Mouse (Mus musculus) embryonic fibroblast, embryonic 13.5 days (primary cell): ENCODE measurements around the gene Gm10295. TPM values are rescaled to one million over a fixed set of nuclear protein-coding genes. Genes with fewer than 3 reads are reported as not detected.

Source experiments
- H3K27ac ChIP-seq: 2 replicates; pipeline ENCODE4 v1.5.1; 2012; ENCODE audit warnings: low read length, control low read depth, inconsistent platforms; ENCODE audit not compliant: insufficient read depth
- H3K4me1 ChIP-seq: 2 replicates; pipeline ENCODE4 v1.6.1; 2011; ENCODE audit warnings: low read length; ENCODE audit not compliant: control insufficient read depth, insufficient read depth
- H3K4me3 ChIP-seq: 2 replicates; pipeline ENCODE4 v1.5.1; 2011; ENCODE audit warnings: mild to moderate bottlenecking, control low read depth, low read length; ENCODE audit not compliant: insufficient read depth
- CTCF ChIP-seq: IDR thresholded peaks from 2 replicates; pipeline ENCODE4 v1.5.1; 2011; ENCODE audit warnings: mild to moderate bottlenecking, control low read depth, low read length, moderate library complexity, borderline replicate concordance; ENCODE audit not compliant: insufficient read depth
- POLR2A ChIP-seq: IDR thresholded peaks from 2 replicates; pipeline ENCODE4 v1.6.1; 2011; ENCODE audit warnings: low read depth, mild to moderate bottlenecking, control low read depth, low read length, moderate library complexity
- polyA plus RNA-seq: library from polyadenylated mRNA; stranded (reverse); fragments of >200 nt; gene quantifications from 2 replicates; pipeline ENCODE4 v1.2.4, GENCODE M21; 2011; ENCODE audit warnings: low read depth; ENCODE audit not compliant: missing spikeins, insufficient read length

Gene Gm10295
- polyA plus RNA-seq, result not detected in 2 replicates

DNA sequence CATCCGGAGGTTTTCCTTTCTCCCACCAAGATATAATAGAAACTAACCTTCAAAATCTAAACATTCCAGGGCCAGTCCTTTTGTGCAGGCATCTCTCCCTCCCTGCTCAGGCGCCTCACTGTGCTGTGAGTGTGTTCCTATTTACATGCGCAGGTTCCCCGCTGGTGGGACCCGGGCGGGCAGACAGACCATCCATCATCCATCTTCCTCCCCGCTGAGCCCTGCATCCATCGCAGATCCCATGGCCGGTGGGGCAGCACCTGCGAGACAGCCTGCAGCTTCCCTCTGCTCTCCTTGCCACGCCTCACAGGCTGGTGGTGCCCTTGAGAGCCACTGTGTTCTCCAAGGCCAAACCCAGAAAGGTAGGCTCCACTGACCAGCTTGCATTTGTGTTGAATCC, at the start of gene Gm10295:
TSS of gene Gm10295 (minus strand) at position 122 of the 400 bp plus-strand sequence.
- H3K27ac ChIP-seq, result no peak within 1 kb of the TSS
- H3K4me1 ChIP-seq, result no peaks in the 10 kb centered on the region
- no peak within 1 kb of the TSS for H3K4me3 ChIP-seq
- no peak for TF ChIP-seq CTCF
- TF ChIP-seq POLR2A, result no peak

DNA sequence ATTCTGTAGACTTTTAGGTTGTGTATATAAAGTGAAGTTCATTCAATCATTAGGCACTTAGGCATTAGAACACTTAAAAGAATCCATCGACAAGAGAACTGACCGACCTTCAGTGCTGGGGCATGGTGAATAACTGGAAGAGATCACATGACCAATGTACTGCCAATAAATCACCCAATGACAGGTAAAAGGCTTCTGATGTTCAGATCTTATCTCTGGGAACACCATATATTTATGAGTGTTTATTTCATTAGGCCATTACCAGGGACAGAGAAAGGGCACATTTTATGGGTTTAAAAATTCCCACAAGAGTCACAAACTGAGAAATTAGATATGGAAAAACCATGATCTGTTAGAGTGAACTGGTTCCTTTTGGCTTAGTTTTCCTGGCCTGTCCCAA, 49.7 kb upstream of the Gm10295 start:
- no peak overlapping the region for H3K4me3 ChIP-seq
- H3K27ac ChIP-seq, result no peak overlapping the region
- H3K4me1 ChIP-seq, result no peaks in the 10 kb centered on the region; the same call in 1 of the 2 replicates

DNA sequence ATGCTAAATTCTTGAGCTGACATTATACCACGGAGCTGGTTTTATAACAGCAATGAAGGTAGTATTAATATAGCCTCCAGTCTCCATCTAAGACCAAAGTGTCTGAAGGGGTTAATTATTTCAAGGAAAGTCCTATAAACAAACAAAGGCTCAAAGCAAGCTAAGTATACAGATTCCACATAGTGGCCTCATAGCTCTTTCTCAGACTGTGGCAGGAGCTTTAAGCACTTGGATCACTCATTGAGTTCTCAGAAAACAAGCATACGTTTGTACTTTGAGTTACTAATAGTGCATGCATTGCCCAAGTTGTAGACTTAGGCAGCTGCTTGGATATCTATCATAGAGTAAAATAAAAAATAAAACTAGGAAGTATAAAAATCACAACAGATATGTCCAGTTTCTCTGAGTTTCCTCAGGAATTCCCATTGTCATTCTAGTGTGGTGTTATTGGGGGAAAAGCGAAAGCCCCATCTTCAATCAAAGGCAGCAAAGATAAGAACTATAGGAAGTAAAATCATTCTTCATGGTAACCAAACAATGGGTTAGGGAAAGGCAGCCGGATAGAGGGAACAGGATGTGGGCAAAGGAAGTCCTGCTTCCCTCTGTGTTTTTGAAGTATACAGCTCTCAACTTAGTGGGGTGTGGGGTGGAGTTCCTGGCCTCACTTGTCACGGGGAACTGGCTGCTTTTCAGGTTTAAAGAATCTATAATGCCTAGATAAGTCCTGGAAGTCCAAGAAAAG, 48.8 kb upstream of the Gm10295 start:
- Histone ChIP-seq H3K4me1 (no peaks in the 10 kb centered on the region; the same call in 1 of the 2 replicates), H3K27ac (no peak overlapping the region), H3K4me3 (no peak overlapping the region)
- no peak for TF ChIP-seq CTCF
- TF ChIP-seq POLR2A, result no peak

More for the DNA sequence above, 49.7 kb upstream of the Gm10295 start:
- TF ChIP-seq POLR2A (no peak), CTCF (no peak)

DNA sequence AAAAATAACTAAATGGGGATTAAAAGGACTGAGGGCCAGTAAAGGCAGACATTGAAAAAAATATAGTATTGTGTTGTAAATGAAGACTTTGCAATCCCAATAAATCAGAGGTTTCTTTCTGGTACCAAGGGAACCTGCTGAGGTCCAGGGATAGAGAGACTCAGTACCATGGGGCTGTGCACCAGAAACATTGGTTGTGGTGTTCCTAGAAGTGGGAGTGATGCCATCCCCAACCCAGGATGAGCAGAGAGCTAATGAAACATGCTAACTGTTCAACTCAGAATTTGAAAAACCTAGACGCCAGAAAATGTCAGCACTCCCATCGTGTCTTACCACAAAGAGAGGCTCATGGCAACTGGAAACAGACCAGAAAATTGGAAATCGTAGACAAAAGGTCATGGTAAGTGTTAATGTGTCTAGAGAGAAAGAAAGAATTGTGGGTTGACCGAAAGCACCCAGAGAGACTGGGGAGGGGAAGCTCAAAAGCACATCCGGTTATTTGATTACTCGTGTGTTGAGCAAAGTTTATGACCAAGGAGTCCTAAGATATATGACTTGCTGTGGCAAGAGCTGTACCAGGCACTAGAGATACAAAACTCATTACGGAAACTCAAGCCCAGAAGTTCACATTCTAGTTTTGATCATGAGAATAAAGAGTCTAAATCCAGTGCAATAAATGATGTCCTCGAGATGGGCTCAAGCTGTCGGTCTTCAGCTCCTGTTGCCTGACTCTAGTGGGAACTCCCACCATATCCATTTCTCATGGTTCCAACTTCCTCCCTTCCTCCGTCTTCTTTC, 47.9 kb upstream of the Gm10295 start:
- Histone ChIP-seq H3K27ac (peak overlapping the region; percentile 65; the same call in 1 of the 2 replicates), H3K4me1 (no peaks in the 10 kb centered on the region; the same call in 1 of the 2 replicates), H3K4me3 (no peak overlapping the region)
- TF ChIP-seq POLR2A (no peak), CTCF (no peak)

DNA sequence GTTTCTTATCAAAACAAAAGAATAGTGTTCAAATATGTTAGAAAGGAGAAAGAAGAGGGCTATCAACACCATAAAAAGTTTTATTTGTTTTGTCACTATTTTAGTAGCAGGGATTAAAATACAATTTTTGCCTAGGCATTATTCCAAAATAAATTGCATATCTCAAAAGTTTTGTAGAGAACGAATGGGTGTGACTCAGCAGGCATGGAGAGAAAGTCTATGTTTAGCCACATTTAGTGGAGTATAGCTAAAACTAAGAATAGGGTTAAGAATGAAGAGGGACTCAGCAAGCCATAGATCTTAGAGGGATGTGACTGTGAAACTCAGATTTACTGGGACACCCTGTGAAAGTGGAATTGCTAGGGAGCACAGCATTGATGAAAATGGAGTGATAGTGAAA, 47.1 kb upstream of the Gm10295 start:
- TF ChIP-seq POLR2A, result no peak
- TF ChIP-seq CTCF, result no peak
- peak overlapping the region; percentile 65; the same call in 1 of the 2 replicates for H3K27ac ChIP-seq
- no peaks in the 10 kb centered on the region; the same call in 1 of the 2 replicates for H3K4me1 ChIP-seq
- H3K4me3 ChIP-seq, result no peak overlapping the region

DNA sequence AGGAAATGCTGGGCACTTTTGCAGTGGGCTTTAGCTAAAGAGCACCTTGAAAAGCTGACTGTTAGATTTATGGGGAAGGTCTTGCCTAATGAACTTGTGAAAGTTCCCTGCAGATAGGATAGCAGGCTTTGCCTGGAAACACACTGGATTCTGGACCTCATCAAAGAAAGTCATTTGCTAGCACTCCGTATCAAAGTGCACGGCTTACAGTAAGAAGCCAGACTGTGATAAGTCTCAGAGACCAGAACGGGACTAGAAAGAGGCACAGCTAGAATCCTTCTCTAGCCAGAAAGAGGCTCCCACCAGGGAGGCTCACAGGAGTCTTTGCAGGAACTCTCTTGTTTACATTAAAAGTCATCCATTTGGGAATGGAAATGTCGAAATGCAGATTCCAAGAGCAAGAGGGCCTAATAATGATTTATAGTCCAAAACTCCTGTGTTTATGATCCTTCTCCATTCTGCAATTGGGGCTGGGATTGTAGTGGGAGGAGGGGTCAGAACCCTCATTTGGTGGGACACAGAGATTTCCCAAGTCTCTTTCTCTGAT, 41.6 kb upstream of the Gm10295 start:
- no peak for TF ChIP-seq POLR2A
- TF ChIP-seq CTCF, result no peak
- no peaks in the 10 kb centered on the region; the same call in 1 of the 2 replicates for H3K4me1 ChIP-seq
- no peak overlapping the region for H3K27ac ChIP-seq
- H3K4me3 ChIP-seq, result no peak overlapping the region

DNA sequence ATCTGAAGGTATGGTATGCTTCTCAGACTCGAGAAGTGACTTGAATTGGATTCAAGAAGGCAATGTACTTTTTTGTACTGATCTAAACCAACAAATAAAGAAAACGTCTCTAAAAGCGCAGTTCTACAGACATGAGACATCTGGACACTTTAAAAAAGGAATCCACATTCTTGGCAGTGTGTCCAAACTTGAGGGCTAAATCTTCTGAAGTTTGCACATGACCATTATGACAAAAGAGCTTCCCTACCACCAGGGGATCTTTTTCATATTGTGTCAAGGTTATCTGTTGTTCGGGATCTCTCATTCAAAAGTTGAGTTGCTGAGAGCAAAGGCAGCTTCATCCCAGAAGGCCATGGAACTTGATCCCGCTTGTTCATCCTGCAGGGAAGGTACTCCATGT, 40.0 kb upstream of the Gm10295 start:
- no peaks in the 10 kb centered on the region; the same call in 1 of the 2 replicates for H3K4me1 ChIP-seq
- TF ChIP-seq CTCF (no peak), POLR2A (no peak)
- H3K27ac ChIP-seq, result no peak overlapping the region
- H3K4me3 ChIP-seq, result no peak overlapping the region

DNA sequence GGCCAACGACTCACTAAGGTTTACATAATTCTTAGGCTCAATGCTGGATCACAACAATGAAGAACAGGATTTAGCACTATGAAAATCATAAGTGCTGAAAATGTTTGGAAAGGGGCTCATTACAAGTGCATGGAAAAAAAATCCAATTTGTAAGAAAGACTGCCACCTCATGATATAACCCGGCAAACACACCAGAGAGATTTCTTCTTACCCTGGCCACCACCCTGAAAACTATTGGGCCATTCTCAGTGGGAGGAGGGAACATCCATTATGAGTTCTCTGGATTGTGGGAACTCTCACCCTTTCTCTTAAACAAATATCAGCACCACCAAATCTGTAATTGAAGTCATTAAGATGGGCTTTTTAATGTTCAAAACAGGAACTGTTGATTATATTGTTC, 39.0 kb upstream of the Gm10295 start:
- no peak overlapping the region for H3K27ac ChIP-seq
- H3K4me3 ChIP-seq, result no peak overlapping the region
- H3K4me1 ChIP-seq, result no peaks in the 10 kb centered on the region; the same call in 1 of the 2 replicates
- TF ChIP-seq CTCF, result no peak
- no peak for TF ChIP-seq POLR2A

DNA sequence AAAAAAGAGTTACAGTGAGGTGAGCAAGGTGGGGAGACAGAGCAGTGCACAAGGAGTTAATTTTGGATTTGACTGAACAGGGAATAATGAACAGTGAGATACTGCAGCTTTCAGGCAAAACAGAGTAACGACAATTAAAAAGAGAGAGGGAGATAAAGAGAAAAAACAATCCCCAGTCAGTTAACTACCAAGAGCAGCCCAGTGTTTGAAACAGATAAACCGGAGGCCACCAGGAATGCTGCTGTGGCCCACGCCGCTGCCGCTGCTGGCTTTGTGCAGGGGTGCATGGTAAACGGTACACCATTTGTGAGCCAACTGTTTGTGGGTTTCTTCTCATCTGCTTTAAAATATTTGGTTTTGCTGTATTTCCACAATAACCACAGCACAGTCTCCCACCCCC, 34.8 kb upstream of the Gm10295 start:
- Histone ChIP-seq H3K4me1 (no peaks in the 10 kb centered on the region), H3K27ac (no peak overlapping the region), H3K4me3 (no peak overlapping the region)
- no peak for TF ChIP-seq POLR2A
- no peak for TF ChIP-seq CTCF

DNA sequence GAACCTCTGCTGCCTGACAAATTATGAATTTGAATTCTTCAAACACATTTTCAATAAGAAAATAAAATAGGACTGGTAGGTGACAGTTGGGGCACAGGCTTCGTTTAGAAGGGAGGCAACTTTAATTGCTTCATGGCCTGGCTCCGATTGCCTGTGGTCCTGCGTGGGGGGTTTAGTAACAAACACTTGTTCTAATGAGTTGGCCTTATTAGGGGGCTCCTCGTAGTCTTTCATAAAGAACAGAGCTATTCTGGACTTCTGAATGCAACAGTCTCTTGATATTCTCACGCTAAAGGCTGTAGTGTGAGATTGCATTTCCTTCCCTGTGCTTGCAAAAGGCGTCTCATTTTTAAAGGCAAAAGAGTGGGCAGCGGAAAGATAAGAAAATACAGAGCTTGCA, 33.6 kb upstream of the Gm10295 start:
- Histone ChIP-seq H3K27ac (no peak overlapping the region), H3K4me1 (peaks cover 3% of the 10 kb centered on the region; the same call in 1 of the 2 replicates), H3K4me3 (no peak overlapping the region)
- TF ChIP-seq POLR2A, result no peak
- TF ChIP-seq CTCF, result no peak
